Mouse (Mus musculus): ENCODE measurements at regions not wholly inside any gene's neighbourhood (a gene's known extent, or its start where the extent isn't known, plus 50 kb on each side); places are given as distances from the start of the nearest gene placed in this dataset.

DNA sequence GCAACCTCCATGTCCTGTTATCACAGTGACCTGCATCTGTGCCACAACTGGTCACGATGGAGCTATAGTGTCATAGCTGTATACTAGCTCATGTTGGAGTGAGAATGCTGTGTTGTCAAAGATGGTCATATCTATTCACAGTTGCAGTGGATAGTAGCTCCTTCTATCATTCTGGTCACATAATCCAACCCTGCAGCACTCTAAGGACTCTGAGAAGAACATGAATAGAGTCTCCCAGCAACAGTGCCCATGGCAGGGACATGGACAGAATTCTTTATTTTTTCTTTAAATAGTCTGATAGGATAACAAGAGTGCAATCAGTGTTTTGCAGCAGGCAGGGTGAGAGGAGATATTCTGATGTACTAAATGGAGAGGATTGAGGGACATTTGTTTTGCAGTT lies 67.1 kb upstream of the Ednrb start:
- Histone ChIP-seq H3K4me3 (no peak overlapping the region), H3K9me3 (no peaks in the 10 kb centered on the region), H3K27me3 (replicated peaks) (no peaks in the 10 kb centered on the region), H3K4me2 (replicated peaks) (no peak overlapping the region), H3K27ac (no peak overlapping the region), H3K36me3 (no peaks in the 10 kb centered on the region), H3K9ac (no peak overlapping the region), H3K4me1 (no peaks in the 10 kb centered on the region)
- WGBS = 97% methylated on average over 1 of the region's 1 CpGs
- no peak for ATAC-seq (ENCODE audit: low FRiP score, low read depth)

DNA sequence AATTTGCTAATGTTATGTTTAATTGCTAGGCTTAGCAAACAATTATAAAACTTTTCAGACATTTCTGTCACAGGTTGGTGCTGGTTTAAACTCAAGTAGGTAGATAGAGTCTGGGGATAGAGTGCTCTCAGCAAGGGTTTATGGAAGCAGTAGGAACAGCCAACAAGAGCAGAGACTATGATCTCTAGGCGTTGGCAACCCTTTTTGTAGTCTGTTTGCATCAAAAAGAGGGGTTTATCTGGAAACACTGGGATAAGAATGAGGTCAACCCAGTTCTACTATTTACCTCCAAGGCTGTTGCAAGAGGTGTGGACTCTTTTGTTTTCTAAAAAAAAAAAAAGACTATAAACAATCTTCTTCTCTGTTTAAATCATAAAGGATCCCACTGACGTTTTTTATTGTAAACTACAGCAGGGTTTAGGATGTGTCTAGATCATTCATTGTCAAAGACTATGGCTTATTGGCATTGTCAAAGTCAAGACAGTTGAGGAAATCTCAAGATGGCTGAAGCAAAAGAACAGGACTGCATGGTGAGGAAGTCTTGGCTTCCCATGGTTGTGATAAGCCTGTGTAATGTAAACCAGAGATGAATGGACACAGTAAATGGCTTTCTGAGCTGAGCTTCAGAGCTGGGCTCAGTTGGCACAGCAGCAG lies 62.3 kb upstream of the Ednrb start:
- Histone ChIP-seq H3K4me3 (no peak overlapping the region), H3K4me2 (replicated peaks) (no peak overlapping the region), H3K27me3 (replicated peaks) (no peaks in the 10 kb centered on the region), H3K36me3 (no peaks in the 10 kb centered on the region), H3K9me3 (no peaks in the 10 kb centered on the region), H3K27ac (no peak overlapping the region), H3K9ac (no peak overlapping the region), H3K4me1 (no peaks in the 10 kb centered on the region)
- WGBS = 44% methylated on average over 2 of the region's 2 CpGs
- no peak for ATAC-seq (ENCODE audit: low FRiP score, low read depth)

DNA sequence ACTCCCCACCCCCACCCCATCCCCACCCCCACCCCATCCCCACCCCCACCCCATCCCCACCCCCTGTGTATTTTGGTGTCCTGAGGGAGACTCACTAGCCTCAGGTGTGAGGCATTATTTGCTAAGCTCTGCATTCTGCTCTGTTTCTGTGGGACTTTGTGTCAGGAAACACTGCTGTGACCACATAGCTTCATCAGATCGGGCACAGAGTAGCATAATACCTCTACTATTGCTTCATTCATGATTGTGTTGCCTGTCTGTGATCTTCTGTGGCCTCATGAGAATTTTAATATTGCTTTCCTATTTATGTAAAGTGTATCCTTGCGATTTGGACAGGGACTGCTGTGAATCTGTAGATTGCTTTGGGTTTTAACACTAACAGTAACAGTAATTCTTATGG lies 56.6 kb upstream of the Ednrb start:
- Histone ChIP-seq H3K36me3 (no peaks in the 10 kb centered on the region), H3K4me2 (replicated peaks) (no peak overlapping the region), H3K9ac (no peak overlapping the region), H3K9me3 (no peaks in the 10 kb centered on the region), H3K4me1 (no peaks in the 10 kb centered on the region), H3K4me3 (no peak overlapping the region), H3K27me3 (replicated peaks) (no peaks in the 10 kb centered on the region), H3K27ac (no peak overlapping the region)
- 78% methylated on average over 2 of the region's 2 CpGs for WGBS
- no peak for ATAC-seq (ENCODE audit: low FRiP score, low read depth)

DNA sequence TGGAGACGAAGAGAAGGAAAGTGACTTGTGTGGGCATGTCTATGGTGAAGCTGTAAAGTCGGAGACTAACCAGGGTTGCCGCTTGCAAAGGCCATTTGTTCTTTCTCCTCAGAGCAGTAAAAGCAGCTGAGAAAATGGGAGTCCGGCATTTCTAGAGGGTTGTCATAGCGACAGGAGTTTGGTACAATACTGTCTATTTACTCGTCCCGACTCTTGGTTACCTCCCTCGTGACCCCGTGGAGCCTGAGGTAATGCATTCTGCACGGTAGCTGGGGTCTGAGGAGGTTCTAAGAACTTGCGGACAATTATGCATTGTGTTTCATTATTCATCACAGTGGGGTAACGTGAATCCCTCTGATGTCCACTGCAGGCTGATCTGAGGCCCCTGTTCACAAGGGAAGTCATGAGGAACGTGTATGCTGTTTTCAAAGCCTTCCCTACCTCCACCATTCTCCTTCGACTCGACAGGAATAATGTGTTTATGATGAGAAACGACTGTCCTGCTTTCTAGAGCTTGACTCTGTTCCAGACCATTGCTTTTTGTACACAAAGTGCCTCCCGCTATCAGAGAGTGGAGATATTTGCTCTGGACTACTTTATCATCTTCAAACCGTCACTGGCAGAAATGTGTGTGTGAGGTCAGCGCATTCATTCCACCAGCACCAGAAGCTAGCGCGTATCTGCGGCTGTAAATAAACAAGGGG lies 55.1 kb upstream of the Ednrb start:
- peak overlapping the region; percentile 50; the same call in 1 of the 2 replicates for H3K27ac ChIP-seq
- H3K36me3 ChIP-seq = no peaks in the 10 kb centered on the region
- ATAC-seq (ENCODE audit: low FRiP score, low read depth) = peak; percentile 97
- H3K9ac ChIP-seq = no peak overlapping the region
- H3K9me3 ChIP-seq = no peaks in the 10 kb centered on the region
- H3K27me3 ChIP-seq (replicated peaks) = no peaks in the 10 kb centered on the region
- peak overlapping the region; percentile 58 for H3K4me2 ChIP-seq (replicated peaks)
- H3K4me1 ChIP-seq = no peaks in the 10 kb centered on the region
- H3K4me3 ChIP-seq = peak overlapping the region; percentile 21
- 3% methylated on average over 22 of the region's 22 CpGs for WGBS

DNA sequence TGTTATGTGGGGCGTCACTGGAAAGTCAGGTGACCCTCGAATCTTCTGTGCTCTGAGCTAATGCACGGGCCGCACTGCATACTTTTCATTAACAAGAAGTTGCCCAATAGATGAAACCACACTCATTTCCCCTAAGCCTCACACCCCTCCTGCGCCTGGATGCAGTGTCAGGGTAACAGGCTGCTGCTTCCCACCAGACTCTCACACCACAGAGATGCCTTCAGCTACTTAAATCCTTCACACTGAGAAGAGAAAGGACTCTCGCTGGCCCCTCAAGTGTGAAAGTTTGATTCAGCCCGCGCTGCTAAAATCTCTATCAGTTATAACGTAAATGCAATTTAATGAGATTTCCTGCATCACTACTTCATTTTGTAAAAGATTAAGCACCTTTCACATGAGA lies 54.5 kb upstream of the Ednrb start:
- 4% methylated on average over 9 of the region's 9 CpGs for WGBS
- Histone ChIP-seq H3K27ac (peak overlapping the region; percentile 33; the same call in 1 of the 2 replicates), H3K27me3 (replicated peaks) (no peaks in the 10 kb centered on the region), H3K9me3 (no peaks in the 10 kb centered on the region), H3K4me3 (peak overlapping the region; percentile 21), H3K4me1 (no peaks in the 10 kb centered on the region), H3K9ac (no peak overlapping the region), H3K4me2 (replicated peaks) (peak overlapping the region; percentile 58), H3K36me3 (no peaks in the 10 kb centered on the region)
- ATAC-seq (ENCODE audit: low FRiP score, low read depth) = peak; percentile 89

DNA sequence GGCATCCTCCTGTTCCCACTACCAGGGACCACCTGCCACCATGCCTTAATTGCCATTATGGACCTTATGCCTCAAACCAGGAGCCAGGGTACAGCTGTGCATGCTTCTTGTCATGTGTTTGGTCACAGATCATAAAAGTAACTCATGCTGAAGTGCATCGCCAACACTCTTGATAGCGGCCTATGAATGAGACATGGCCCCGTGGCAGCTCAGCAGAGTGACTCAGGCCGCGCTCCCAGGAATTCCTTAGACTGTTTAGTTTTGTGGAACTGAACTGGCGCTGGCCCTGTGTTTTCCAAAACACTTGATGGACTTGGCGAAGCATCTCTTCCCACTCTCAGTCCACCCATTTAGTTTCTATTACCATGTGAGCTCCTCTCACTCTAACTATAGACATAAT lies 51.1 kb upstream of the Ednrb start:
- no peak for ATAC-seq (ENCODE audit: low FRiP score, low read depth)
- H3K27ac ChIP-seq = no peak overlapping the region
- WGBS = 83% methylated on average over 7 of the region's 7 CpGs
- H3K4me3 ChIP-seq = no peak overlapping the region
- H3K36me3 ChIP-seq = no peaks in the 10 kb centered on the region
- no peaks in the 10 kb centered on the region for H3K9me3 ChIP-seq
- H3K27me3 ChIP-seq (replicated peaks) = no peaks in the 10 kb centered on the region
- H3K9ac ChIP-seq = no peak overlapping the region
- no peaks in the 10 kb centered on the region for H3K4me1 ChIP-seq
- H3K4me2 ChIP-seq (replicated peaks) = no peak overlapping the region
